Mouse (Mus musculus) adrenal gland, postnatal 0 days (tissue): Measurements from ENCODE around the gene Tmem98. TPM values are rescaled to one million over a fixed set of nuclear protein-coding genes. Genes with fewer than 3 reads are reported as not detected.

ENCODE experiments used
- polyA plus RNA-seq: library from polyadenylated mRNA; unstranded; fragments of >200 nt; fragmentation: Nextera tagmentation; extraction: Ambion mirVana; gene quantifications from 2 replicates; pipeline ENCODE4 v1.2.1, GENCODE M21; 2015

The Tmem98 gene
- polyA plus RNA-seq = 85.2 and 114 TPM in 2 replicates

DNA sequence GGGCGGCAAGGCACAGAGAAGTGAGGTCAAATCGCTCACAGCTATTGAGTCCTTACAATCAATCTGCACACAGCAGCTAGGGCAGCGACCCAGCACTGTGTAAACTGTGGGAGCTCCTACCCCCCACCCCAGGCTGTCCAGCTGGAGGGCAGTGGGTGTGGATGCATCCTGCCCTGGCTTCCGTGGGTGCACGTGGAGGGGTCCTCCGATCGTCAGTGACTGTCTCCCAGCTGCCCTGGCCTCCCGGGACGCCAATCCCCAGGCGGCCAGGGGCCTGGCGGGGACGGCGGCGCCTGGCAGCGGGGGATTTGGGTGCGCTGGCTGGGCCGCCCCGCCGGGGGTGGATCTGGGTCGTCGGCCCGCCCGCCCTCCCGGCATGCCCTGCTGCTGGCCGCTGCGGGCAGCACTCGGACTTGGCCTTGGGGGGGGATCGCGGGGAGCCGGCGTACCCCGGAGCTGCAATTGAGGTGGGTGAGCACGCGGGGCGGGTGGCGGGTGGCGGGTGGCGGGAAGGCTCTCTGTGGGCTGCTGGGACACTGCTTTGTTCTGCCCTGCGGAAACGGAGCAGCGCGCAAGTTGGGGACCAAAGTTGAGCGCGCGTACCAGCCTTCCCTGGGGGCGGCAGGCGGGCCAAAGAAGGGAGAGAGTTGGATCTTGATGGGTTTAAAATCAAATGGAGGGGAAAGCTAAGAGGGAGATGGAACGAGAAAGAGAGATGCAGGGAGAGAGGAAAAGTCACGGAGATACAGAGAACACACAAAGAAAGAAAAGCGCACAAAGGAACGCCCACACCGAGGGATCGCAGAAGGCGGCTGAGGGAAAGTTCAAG, at the start of gene Tmem98:
Gene Tmem98, plus strand, starts transcription at position 183 of the 829 bp plus-strand sequence.

GRCm38 (mm10) chr11:80779527-80780344, 30.2 kb upstream of the Tmem98 start, which contains the start of gene Myo1d:
TSS of gene Myo1d (minus strand) at chr11:80780025.

DNA sequence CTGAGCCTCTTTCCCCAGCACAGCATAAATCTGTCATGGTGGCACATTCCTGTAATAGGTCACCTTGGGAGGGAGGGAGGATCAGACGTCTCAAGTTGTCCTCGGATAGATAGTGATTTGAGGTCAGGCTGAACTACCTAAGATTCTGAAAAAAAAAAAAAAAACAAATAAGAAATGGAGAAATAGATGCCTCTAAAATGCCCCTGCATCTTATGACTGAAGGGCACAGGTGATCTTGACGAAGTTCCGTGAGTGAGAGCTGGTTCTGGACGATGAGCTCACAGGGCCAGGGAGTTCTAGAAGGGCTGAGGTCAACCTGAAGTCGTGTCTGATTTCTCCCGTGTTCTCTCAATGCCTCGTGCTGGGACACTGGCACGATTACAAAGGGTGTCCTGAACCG, 48.1 kb downstream of the Tmem98 start, which contains the start of gene Spaca3:
Gene Spaca3, plus strand, starts transcription at position 301 of the 400 bp plus-strand sequence.

Other genes with a start within 250 kb of the Tmem98 start
- gene Myo1d, start 30.1 kb upstream of the Tmem98 start, polyA plus RNA-seq = 11.3 and 20.1 TPM in 2 replicates
- gene Spaca3, start 48.2 kb downstream of the Tmem98 start, polyA plus RNA-seq = not detected in 2 replicates